Mouse (Mus musculus) cerebellum, adult (tissue): ENCODE results near the gene Ankrd44.

Experiments used
- ATAC-seq: cut with Nextera tagmentation; 2 replicates; pipeline ENCODE4 v1.9.2; 2017; ENCODE audit warnings: mild to moderate bottlenecking, moderate library complexity, mixed read lengths; ENCODE audit not compliant: insufficient number of reproducible peaks, low FRiP score, low TSS enrichment

The Ankrd44 gene

DNA sequence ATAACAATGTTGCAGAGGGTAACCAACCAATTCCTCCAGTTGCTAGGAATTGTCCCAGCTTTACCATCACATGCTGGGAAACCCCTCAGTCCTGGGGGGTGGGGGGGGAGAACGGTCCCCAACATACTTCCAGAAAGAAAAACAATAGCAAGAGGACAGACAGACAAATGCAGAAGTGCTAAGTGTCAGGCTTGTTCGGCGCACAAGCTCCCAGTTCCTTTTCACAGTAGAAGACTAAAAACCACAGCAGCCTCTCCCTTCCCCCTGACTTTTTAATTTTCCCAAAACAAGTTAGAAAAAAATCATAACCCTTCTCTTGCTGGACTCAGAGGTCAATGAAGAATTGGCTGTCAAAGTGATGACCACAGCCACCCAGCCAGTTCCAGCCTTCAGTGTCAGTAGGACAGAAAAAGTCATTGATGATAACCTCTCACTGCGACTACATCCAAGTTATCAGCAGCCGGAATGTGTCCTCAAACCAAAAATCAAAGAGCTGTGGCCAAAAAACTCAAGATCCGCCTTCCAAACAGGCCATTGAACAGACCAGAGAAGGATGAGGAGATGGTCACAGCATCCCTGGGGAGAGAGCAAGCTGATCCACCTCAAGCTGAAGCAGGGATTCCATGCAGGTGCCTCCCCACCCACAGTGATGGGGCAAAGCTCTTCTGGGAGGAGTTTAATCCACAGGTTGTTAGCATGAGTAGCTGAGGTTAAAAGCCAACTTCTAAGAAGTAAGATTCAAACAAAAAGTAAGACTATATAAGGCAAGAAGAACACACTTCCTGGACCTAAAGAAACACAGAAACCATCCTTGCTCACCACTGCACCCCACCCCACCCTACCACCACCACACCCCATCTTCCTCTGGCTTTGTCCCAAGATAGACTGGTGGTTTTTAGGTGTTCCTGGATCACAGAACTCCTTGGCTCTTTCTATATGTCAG lies 2.5 kb downstream of the Ankrd44 start:
- no peak for ATAC-seq

DNA sequence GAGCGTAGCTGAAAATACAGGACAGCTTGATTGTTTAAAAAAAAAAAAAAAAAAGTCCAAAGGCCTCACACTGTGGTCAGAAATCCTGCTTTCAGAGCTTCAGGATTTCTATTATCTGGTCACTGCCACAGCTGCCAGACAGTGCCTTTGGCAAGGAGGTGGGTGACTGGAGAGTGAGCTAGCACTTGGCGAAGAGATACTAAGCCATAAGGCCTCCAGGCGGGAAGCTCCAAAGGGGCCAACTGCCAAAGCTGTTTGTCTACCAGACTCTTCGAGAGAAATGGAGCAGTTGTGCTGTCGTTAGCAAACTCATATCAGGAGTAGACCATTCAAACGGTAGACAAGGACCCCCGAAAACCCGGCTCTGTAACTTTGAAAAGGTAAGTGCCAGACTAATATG lies 3.5 kb downstream of the Ankrd44 start:
- peak; percentile 83 for ATAC-seq

- ATAC-seq, result 0 out of 2 replicates have a peak, but pooled peaks have one; percentile 1
Measured at GRCm38 (mm10) chr1:54922025-54922574, 4.1 kb downstream of the Ankrd44 start.

- no peak for ATAC-seq
Measured at GRCm38 (mm10) chr1:54920132-54920531, 6.1 kb downstream of the Ankrd44 start.

DNA sequence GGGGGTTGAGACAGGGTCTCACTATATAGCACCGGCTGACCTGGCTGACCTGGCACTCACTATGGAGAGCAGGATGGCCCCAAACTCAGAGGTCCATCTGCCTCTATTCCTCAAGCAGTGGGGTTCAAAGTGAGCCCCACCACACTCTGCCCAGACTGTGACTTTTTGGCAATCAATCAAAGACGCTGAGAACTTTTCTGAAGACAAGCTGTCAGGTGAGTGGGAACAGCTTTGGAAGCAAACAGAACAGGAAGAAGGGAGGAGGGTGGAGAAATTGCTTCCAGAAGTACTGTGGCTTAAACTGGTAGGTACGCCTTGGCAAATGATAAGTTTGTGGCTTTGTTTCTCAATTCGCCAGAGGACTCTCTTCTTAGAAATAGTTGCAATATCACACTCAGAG lies 9.7 kb downstream of the Ankrd44 start:
- no peak for ATAC-seq

DNA sequence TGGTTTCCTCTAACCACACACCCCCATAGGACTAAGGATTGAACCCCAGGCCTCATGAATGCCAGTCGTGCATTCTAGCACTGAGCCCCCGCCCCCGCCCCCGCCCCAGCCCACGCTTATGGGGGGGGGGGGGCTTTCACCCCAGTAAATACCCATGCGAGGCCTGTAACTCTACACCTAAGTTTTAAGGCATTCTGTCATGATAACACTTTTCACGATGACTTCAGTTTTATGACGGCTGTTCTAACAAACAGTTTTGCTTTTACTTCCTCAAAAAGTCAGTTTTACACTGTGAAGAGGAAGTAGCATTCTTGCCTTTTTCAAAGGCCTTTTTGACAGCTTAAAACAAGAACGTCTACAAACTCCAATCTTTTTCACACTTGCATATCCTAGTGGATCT lies 11.8 kb downstream of the Ankrd44 start:
- ATAC-seq, result no peak

- ATAC-seq, result no peak
Measured at GRCm38 (mm10) chr1:54913379-54913873, 12.8 kb downstream of the Ankrd44 start.

GRCm38 (mm10) chr1:54913063-54913335 lies 13.2 kb downstream of the Ankrd44 start:
- no peak for ATAC-seq

- no peak for ATAC-seq
Measured at GRCm38 (mm10) chr1:54912290-54913062, 13.7 kb downstream of the Ankrd44 start.

- ATAC-seq, result no peak
Measured at GRCm38 (mm10) chr1:54911256-54911610, 15.0 kb downstream of the Ankrd44 start.

DNA sequence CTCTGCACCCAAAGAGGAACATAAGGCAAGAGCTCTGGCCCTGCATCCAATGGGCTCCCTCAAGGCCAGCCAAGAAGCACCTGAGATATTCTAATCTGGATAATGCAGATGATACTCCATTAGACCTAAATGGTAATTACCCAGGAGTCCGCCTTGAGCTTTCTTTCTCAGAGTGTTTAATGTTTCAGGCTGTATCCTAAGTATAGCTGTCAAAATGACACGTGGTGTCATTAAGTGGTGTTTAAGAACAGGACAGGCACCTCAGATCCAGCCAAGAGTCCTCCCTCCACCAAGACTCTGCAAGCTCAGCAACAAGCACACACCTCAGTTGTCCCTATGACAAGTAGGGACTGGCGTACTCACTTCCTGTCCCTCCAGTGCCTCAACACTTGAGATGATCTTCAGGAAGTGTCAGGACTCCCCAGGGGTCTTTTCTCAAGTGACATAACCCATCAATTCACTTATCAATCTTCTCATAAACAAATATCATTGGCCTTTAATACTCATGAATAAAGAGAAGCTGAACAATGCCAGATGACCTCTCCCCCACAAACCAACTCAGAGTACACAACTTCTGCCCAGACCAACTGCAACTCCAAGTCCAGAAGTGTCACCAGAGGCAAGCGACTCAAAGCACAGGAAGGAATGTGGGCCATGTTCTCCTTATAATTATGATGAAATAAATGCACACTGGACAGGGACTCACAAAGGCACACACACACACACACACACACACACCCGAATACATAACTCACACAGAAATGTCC lies 15.5 kb downstream of the Ankrd44 start:
- ATAC-seq, result no peak

DNA sequence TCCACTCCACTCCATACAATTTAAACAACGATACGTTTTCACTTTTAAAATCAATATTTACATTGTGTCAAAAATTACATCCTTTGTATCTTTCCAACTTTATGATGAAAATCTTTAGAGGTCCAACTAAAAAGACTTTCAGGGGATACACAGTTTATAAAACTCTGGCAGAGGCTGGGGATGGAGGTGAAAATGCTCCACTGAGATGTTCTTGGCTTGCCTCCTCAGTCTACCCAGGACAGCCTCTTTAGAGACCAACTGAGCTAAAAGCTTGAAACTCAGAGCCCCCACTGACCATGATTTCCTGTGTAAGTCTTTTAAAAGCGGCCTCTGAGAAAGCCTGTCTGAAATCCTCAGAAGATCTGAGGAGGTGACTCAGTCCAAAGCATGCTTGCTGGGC lies 17.4 kb downstream of the Ankrd44 start:
- no peak for ATAC-seq

DNA sequence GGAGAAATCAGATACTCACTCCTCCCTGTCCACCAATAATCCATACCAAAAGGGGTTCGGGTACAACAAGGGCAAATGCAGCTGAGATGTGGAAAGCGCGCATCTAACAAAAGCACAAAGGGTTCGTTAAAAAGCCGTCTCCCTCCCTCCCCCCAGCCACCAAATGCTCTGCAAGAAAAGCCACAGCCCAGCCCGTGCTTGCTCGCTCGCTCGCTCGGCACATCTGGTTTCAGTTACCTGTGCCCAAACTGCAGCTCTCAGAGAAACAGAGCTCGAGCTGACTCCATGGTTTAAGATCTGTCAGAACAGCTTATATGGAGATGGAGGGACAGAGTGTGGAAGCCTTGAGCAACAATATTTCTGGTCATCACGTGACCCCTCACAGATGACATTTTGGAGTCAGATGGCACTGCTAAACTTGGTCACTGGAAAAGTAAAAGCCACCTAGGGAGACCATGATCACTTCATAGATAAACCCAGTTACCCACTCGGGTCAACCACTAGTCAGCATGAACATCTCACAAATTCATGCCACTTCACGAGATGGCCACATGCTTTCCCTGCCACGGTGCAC lies 19.0 kb downstream of the Ankrd44 start:
- ATAC-seq, result no peak

DNA sequence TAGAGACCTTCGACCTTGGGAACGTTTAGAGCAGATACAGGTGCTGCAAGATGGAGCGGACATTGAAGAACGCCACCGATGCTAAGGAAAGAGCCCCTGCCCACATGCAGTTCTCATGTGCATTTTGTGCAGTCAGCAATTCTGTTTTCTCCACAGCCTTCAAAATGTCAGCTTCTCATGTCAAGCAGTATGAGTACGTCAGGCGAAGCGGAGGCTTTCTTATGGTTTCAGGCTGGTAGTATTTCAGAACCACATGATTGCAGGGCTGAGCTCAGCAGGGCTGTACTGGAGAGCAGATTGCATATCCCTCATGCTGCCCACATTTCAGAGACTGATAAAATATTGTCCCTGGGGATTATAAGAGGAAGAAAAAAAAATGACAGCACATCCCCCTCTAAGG lies 19.9 kb downstream of the Ankrd44 start:
- no peak for ATAC-seq

DNA sequence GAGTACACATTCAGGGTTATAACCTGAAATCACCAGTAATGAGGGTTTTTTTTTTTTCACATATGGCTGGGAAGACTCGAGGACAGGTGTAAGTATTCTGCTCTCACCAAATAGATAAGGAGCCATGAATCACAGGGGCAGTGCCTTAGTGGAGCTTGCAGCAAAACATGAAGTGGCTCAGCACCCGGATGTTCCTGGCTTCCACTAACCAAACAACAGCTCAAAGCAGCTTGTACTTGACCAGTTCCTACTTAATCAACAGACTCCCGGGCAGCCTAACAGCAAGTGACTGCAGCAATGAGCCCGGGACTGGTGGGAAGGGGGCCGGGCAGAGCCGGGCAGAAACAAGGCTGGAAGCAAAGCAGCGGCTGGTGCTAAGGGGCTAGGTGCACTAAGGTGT lies 20.6 kb downstream of the Ankrd44 start:
- ATAC-seq, result no peak

GRCm38 (mm10) chr1:54904165-54904564 lies 22.0 kb downstream of the Ankrd44 start:
- ATAC-seq, result no peak

GRCm38 (mm10) chr1:54902689-54903246 lies 23.4 kb downstream of the Ankrd44 start:
- ATAC-seq, result no peak

- no peak for ATAC-seq
Measured at GRCm38 (mm10) chr1:54901084-54901483, 25.1 kb downstream of the Ankrd44 start.

GRCm38 (mm10) chr1:54899247-54899646 lies 26.9 kb downstream of the Ankrd44 start:
- ATAC-seq, result no peak

GRCm38 (mm10) chr1:54898656-54899084 lies 27.5 kb downstream of the Ankrd44 start:
- no peak for ATAC-seq
